15 mouse cellular contexts compared by ENCODE assay signal in genomic region chr1:170149756-170150155, GRCm38 (mm10).
"Had no signal": no experiment of that assay in that cellular context is flagged by ENCODE, and none has a peak within 500 bp of the region (broad histone marks: within the 10 kb centered on the region; RNA-seq: fewer than 3 reads in every experiment).

No protein-coding gene starts in this region.

- H3K4me1 ChIP-seq: intestine, embryonic 15.5 days; limb, embryonic 12.5 days; midbrain, embryonic 13.5 days; neural tube, embryonic 15.5 days had no signal

- DNase-seq: kidney, adult 18-20 months; kidney, postnatal 4 days; liver; lung, adult 2 months; lung, postnatal 14 days; right cerebral cortex, adult 18-20 months; spleen, adult 18-20 months; thymus, postnatal 36 days had no signal

- H3K27ac ChIP-seq: intestine, embryonic 15.5 days; kidney, postnatal 0 days; limb, embryonic 12.5 days; macrophage; midbrain, embryonic 13.5 days; neural tube, embryonic 15.5 days had no signal

- H3K9ac ChIP-seq: intestine, embryonic 15.5 days; limb, embryonic 12.5 days; liver, embryonic 15.5 days; midbrain, embryonic 13.5 days; neural tube, embryonic 15.5 days had no signal

- ATAC-seq: intestine, embryonic 15.5 days; midbrain, embryonic 13.5 days had no signal

- H3K9me3 ChIP-seq: intestine, embryonic 15.5 days; limb, embryonic 12.5 days; liver, embryonic 15.5 days; midbrain, embryonic 13.5 days; neural tube, embryonic 15.5 days had no signal

- H3K27me3 ChIP-seq: intestine, embryonic 15.5 days; limb, embryonic 12.5 days; liver, embryonic 15.5 days; midbrain, embryonic 13.5 days; neural tube, embryonic 15.5 days had no signal

- H3K4me3 ChIP-seq: intestine, embryonic 15.5 days; limb, embryonic 12.5 days; liver, embryonic 15.5 days; midbrain, embryonic 13.5 days; neural tube, embryonic 15.5 days had no signal

- H3K4me2 ChIP-seq: intestine, embryonic 15.5 days; limb, embryonic 12.5 days; liver, embryonic 15.5 days; midbrain, embryonic 13.5 days; neural tube, embryonic 15.5 days had no signal
